Mouse (Mus musculus): ENCODE measurements around the gene Eif3j1. TPM values are rescaled to one million over a fixed set of nuclear protein-coding genes. Genes with fewer than 3 reads are reported as not detected.

Eif3j1 gene
- polyA plus RNA-seq, 1 experiment from 2014 or later: 11.5 TPM

- WGBS: 88% methylated on average over 5 of the region's 6 CpGs
- Histone ChIP-seq H3K4me3 (ENCODE audit: low read depth, low read length) (no peak overlapping the region), H3K36me3 (ENCODE audit: control insufficient read depth, insufficient read depth, low read length) (peaks cover 10% of the 10 kb centered on the region; the same call in 1 of the 2 replicates), H3K9me3 (ENCODE audit: control insufficient read depth, low read depth, low read length) (no peaks in the 10 kb centered on the region), H3K27ac (ENCODE audit: low read length) (no peak overlapping the region), H3K27me3 (ENCODE audit: control insufficient read depth, insufficient read depth, low read length) (no peaks in the 10 kb centered on the region), H3K4me2 (replicated peaks; ENCODE audit: low read depth, low read length) (no peak overlapping the region), H3K4me1 (ENCODE audit: control insufficient read depth, insufficient read depth, low read length) (0 out of 2 replicates have a peak, but pooled peaks cover 5% of the 10 kb centered on the region), H3K9ac (replicated peaks; ENCODE audit: low read depth, low read length) (no peak overlapping the region)
- no peak for ATAC-seq (ENCODE audit: insufficient number of reproducible peaks, insufficient read depth, low FRiP score, low read depth)
These were observed 3.6 kb downstream of the Eif3j1 start for GRCm38 (mm10) chr2:122031970-122032369.

- 93% methylated on average over 3 of the region's 3 CpGs for WGBS
- no peak for ATAC-seq (ENCODE audit: insufficient number of reproducible peaks, insufficient read depth, low FRiP score, low read depth)
These were observed 7.7 kb downstream of the Eif3j1 start for GRCm38 (mm10) chr2:122036064-122036463.

GRCm38 (mm10) chr2:122043926-122044325 lies 15.6 kb downstream of the Eif3j1 start:
- H3K4me1 ChIP-seq (ENCODE audit: control insufficient read depth, insufficient read depth, low read length): no peaks in the 10 kb centered on the region
- H3K4me2 ChIP-seq (replicated peaks; ENCODE audit: low read depth, low read length): no peak overlapping the region
- H3K9ac ChIP-seq (replicated peaks; ENCODE audit: low read depth, low read length): no peak overlapping the region
- no peak overlapping the region for H3K27ac ChIP-seq (ENCODE audit: low read length)
- peaks cover 16% of the 10 kb centered on the region for H3K36me3 ChIP-seq (ENCODE audit: control insufficient read depth, insufficient read depth, low read length)
- H3K4me3 ChIP-seq (ENCODE audit: low read depth, low read length): no peak overlapping the region
- H3K27me3 ChIP-seq (ENCODE audit: control insufficient read depth, insufficient read depth, low read length): no peaks in the 10 kb centered on the region
- no peaks in the 10 kb centered on the region for H3K9me3 ChIP-seq (ENCODE audit: control insufficient read depth, low read depth, low read length)
- ATAC-seq (ENCODE audit: insufficient number of reproducible peaks, insufficient read depth, low FRiP score, low read depth): no peak

More at GRCm38 (mm10) chr2:122036064-122036463, 7.7 kb downstream of the Eif3j1 start:
- no peak overlapping the region for H3K4me2 ChIP-seq (replicated peaks; ENCODE audit: low read depth, low read length)
- no peak overlapping the region for H3K9ac ChIP-seq (replicated peaks; ENCODE audit: low read depth, low read length)
- no peak overlapping the region for H3K4me3 ChIP-seq (ENCODE audit: low read depth, low read length)
- H3K27me3 ChIP-seq (ENCODE audit: control insufficient read depth, insufficient read depth, low read length): no peaks in the 10 kb centered on the region
- H3K4me1 ChIP-seq (ENCODE audit: control insufficient read depth, insufficient read depth, low read length): no peaks in the 10 kb centered on the region
- H3K27ac ChIP-seq (ENCODE audit: low read length): no peak overlapping the region
- H3K9me3 ChIP-seq (ENCODE audit: control insufficient read depth, low read depth, low read length): no peaks in the 10 kb centered on the region
- peaks cover 8% of the 10 kb centered on the region; the same call in 1 of the 2 replicates for H3K36me3 ChIP-seq (ENCODE audit: control insufficient read depth, insufficient read depth, low read length)

- H3K4me3 ChIP-seq (ENCODE audit: low read depth, low read length): no peak overlapping the region
- H3K36me3 ChIP-seq (ENCODE audit: control insufficient read depth, insufficient read depth, low read length): peaks cover 26% of the 10 kb centered on the region; the same call in 1 of the 2 replicates
- H3K27ac ChIP-seq (ENCODE audit: low read length): no peak overlapping the region
- ATAC-seq (ENCODE audit: insufficient number of reproducible peaks, insufficient read depth, low FRiP score, low read depth): no peak
- no peaks in the 10 kb centered on the region for H3K9me3 ChIP-seq (ENCODE audit: control insufficient read depth, low read depth, low read length)
- H3K4me2 ChIP-seq (replicated peaks; ENCODE audit: low read depth, low read length): no peak overlapping the region
- H3K27me3 ChIP-seq (ENCODE audit: control insufficient read depth, insufficient read depth, low read length): no peaks in the 10 kb centered on the region
- no peak overlapping the region for H3K9ac ChIP-seq (replicated peaks; ENCODE audit: low read depth, low read length)
- 91% methylated on average over 11 of the region's 11 CpGs for WGBS
- H3K4me1 ChIP-seq (ENCODE audit: control insufficient read depth, insufficient read depth, low read length): no peaks in the 10 kb centered on the region
These were observed 31.2 kb downstream of the Eif3j1 start for GRCm38 (mm10) chr2:122059365-122060115.

GRCm38 (mm10) chr2:122065200-122065969 lies 37.0 kb downstream of the Eif3j1 start:
- Histone ChIP-seq H3K4me1 (ENCODE audit: control insufficient read depth, insufficient read depth, low read length) (no peaks in the 10 kb centered on the region), H3K9ac (replicated peaks; ENCODE audit: low read depth, low read length) (no peak overlapping the region), H3K9me3 (ENCODE audit: control insufficient read depth, low read depth, low read length) (no peaks in the 10 kb centered on the region), H3K27me3 (ENCODE audit: control insufficient read depth, insufficient read depth, low read length) (no peaks in the 10 kb centered on the region), H3K27ac (ENCODE audit: low read length) (no peak overlapping the region), H3K4me2 (replicated peaks; ENCODE audit: low read depth, low read length) (no peak overlapping the region), H3K4me3 (ENCODE audit: low read depth, low read length) (no peak overlapping the region), H3K36me3 (ENCODE audit: control insufficient read depth, insufficient read depth, low read length) (peaks cover 20% of the 10 kb centered on the region; the same call in 1 of the 2 replicates)
- ATAC-seq (ENCODE audit: insufficient number of reproducible peaks, insufficient read depth, low FRiP score, low read depth): no peak
- WGBS: 50% methylated on average over 14 of the region's 14 CpGs

GRCm38 (mm10) chr2:122066241-122066640 lies 37.9 kb downstream of the Eif3j1 start:
- no peaks in the 10 kb centered on the region for H3K9me3 ChIP-seq (ENCODE audit: control insufficient read depth, low read depth, low read length)
- H3K27ac ChIP-seq (ENCODE audit: low read length): no peak overlapping the region
- H3K4me2 ChIP-seq (replicated peaks; ENCODE audit: low read depth, low read length): no peak overlapping the region
- no peak for ATAC-seq (ENCODE audit: insufficient number of reproducible peaks, insufficient read depth, low FRiP score, low read depth)
- no peaks in the 10 kb centered on the region for H3K27me3 ChIP-seq (ENCODE audit: control insufficient read depth, insufficient read depth, low read length)
- H3K4me1 ChIP-seq (ENCODE audit: control insufficient read depth, insufficient read depth, low read length): no peaks in the 10 kb centered on the region
- no peak overlapping the region for H3K4me3 ChIP-seq (ENCODE audit: low read depth, low read length)
- H3K9ac ChIP-seq (replicated peaks; ENCODE audit: low read depth, low read length): no peak overlapping the region
- WGBS: 76% methylated on average over 8 of the region's 8 CpGs
- H3K36me3 ChIP-seq (ENCODE audit: control insufficient read depth, insufficient read depth, low read length): peaks cover 20% of the 10 kb centered on the region; the same call in 1 of the 2 replicates

- peaks cover 27% of the 10 kb centered on the region for H3K36me3 ChIP-seq (ENCODE audit: control insufficient read depth, insufficient read depth, low read length)
- ATAC-seq (ENCODE audit: insufficient number of reproducible peaks, insufficient read depth, low FRiP score, low read depth): no peak
- no peak overlapping the region for H3K4me3 ChIP-seq (ENCODE audit: low read depth, low read length)
- WGBS: 89% methylated on average over 6 of the region's 6 CpGs
- no peaks in the 10 kb centered on the region for H3K27me3 ChIP-seq (ENCODE audit: control insufficient read depth, insufficient read depth, low read length)
- no peaks in the 10 kb centered on the region for H3K4me1 ChIP-seq (ENCODE audit: control insufficient read depth, insufficient read depth, low read length)
- no peaks in the 10 kb centered on the region for H3K9me3 ChIP-seq (ENCODE audit: control insufficient read depth, low read depth, low read length)
- H3K4me2 ChIP-seq (replicated peaks; ENCODE audit: low read depth, low read length): no peak overlapping the region
- H3K27ac ChIP-seq (ENCODE audit: low read length): no peak overlapping the region
- H3K9ac ChIP-seq (replicated peaks; ENCODE audit: low read depth, low read length): no peak overlapping the region
These were observed 41.0 kb downstream of the Eif3j1 start for GRCm38 (mm10) chr2:122069144-122069912.

GRCm38 (mm10) chr2:122069922-122070321 lies 41.6 kb downstream of the Eif3j1 start:
- WGBS: 41% methylated on average over 5 of the region's 5 CpGs
- Histone ChIP-seq H3K4me2 (replicated peaks; ENCODE audit: low read depth, low read length) (no peak overlapping the region), H3K27me3 (ENCODE audit: control insufficient read depth, insufficient read depth, low read length) (no peaks in the 10 kb centered on the region), H3K27ac (ENCODE audit: low read length) (no peak overlapping the region), H3K4me1 (ENCODE audit: control insufficient read depth, insufficient read depth, low read length) (no peaks in the 10 kb centered on the region), H3K36me3 (ENCODE audit: control insufficient read depth, insufficient read depth, low read length) (peaks cover 25% of the 10 kb centered on the region), H3K9me3 (ENCODE audit: control insufficient read depth, low read depth, low read length) (no peaks in the 10 kb centered on the region), H3K9ac (replicated peaks; ENCODE audit: low read depth, low read length) (no peak overlapping the region), H3K4me3 (ENCODE audit: low read depth, low read length) (no peak overlapping the region)
- no peak for ATAC-seq (ENCODE audit: insufficient number of reproducible peaks, insufficient read depth, low FRiP score, low read depth)
